Mouse (Mus musculus) small intestine, adult 2 months (tissue): ENCODE data around the gene Parvb. TPM values are rescaled to one million over a fixed set of nuclear protein-coding genes. Genes with fewer than 3 reads are reported as not detected.

Experiments used
- H3K27ac ChIP-seq: fragments of 200-500 bp; 2 replicates; pipeline ENCODE4 v1.5.1; 2012; ENCODE audit warnings: low read depth, low read length, control low read depth, inconsistent platforms; ENCODE audit not compliant: insufficient read depth
- H3K27me3 ChIP-seq: fragments of 200-500 bp; 2 replicates; pipeline ENCODE4 v1.6.1; 2012; ENCODE audit warnings: mild to moderate bottlenecking, moderate library complexity, low read length, inconsistent platforms; ENCODE audit not compliant: control insufficient read depth, insufficient read depth
- H3K36me3 ChIP-seq: fragments of 200-500 bp; 2 replicates; pipeline ENCODE4 v1.6.1; 2012; ENCODE audit warnings: mild to moderate bottlenecking, low read length, control low read depth, inconsistent platforms; ENCODE audit not compliant: control insufficient read depth, insufficient read depth
- H3K4me1 ChIP-seq: fragments of 200-500 bp; 2 replicates; pipeline ENCODE4 v1.6.1; 2012; ENCODE audit warnings: low read length, inconsistent platforms, mixed read lengths; ENCODE audit not compliant: control insufficient read depth, insufficient read depth, insufficient read length
- H3K4me3 ChIP-seq: fragments of 200-500 bp; 2 replicates; pipeline ENCODE4 v1.5.1; 2012; ENCODE audit warnings: low read depth, mild to moderate bottlenecking, control low read depth, inconsistent platforms, low read length, moderate library complexity
- CTCF ChIP-seq: fragments of 200-500 bp; IDR thresholded peaks from 2 replicates; pipeline ENCODE4 v1.5.1; 2012; ENCODE audit warnings: low read depth, mild to moderate bottlenecking, control low read depth, inconsistent platforms, low read length, moderate library complexity, mixed read lengths; ENCODE audit not compliant: insufficient replicate concordance, insufficient read length; ENCODE audit errors: extremely low read depth
- POLR2A ChIP-seq: fragments of 200-500 bp; IDR thresholded peaks from 2 replicates; pipeline ENCODE4 v1.6.1; 2012; ENCODE audit warnings: low read depth, mild to moderate bottlenecking, control low read depth, inconsistent platforms, low read length, moderate library complexity
- WGBS: fragments of 180-500 bp; shearing (Covaris S2); methylation state at CpG from one replicate; pipeline ENCODE4 v1.1.7; 2018; 5-methylcytosine and 5-hydroxymethylcytosine counted together
- polyA plus RNA-seq: library from polyadenylated mRNA; depleted of rRNA; stranded (reverse); fragments of >200 nt; gene quantifications from 2 replicates; pipeline ENCODE4 v1.2.3, GENCODE M21; 2012

The Parvb gene
- polyA plus RNA-seq, 1 experiment = 2.9 TPM

- peaks cover 16% of the 10 kb centered on the region for H3K36me3 ChIP-seq
- no peaks in the 10 kb centered on the region for H3K27me3 ChIP-seq
- H3K4me3 ChIP-seq = no peak overlapping the region
- H3K4me1 ChIP-seq = 0 out of 2 replicates have a peak, but pooled peaks cover 2% of the 10 kb centered on the region
- 18% methylated on average over 23 of the region's 23 CpGs for WGBS
- TF ChIP-seq POLR2A (no peak), CTCF (no peak)
- H3K27ac ChIP-seq = no peak overlapping the region
Measured at GRCm38 (mm10) chr15:84217969-84218782, 13.7 kb upstream of the Parvb start.

- H3K4me1 ChIP-seq = no peaks in the 10 kb centered on the region
- no peak overlapping the region for H3K4me3 ChIP-seq
- WGBS = 30% methylated on average over 9 of the region's 9 CpGs
- H3K27me3 ChIP-seq = no peaks in the 10 kb centered on the region
- no peak overlapping the region for H3K27ac ChIP-seq
- H3K36me3 ChIP-seq = peaks cover 11% of the 10 kb centered on the region
- TF ChIP-seq CTCF (no peak), POLR2A (no peak)
Measured at GRCm38 (mm10) chr15:84218783-84219271, 13.0 kb upstream of the Parvb start.

GRCm38 (mm10) chr15:84221539-84221938 lies 10.3 kb upstream of the Parvb start:
- Histone ChIP-seq H3K36me3 (no peaks in the 10 kb centered on the region), H3K4me3 (no peak overlapping the region), H3K27ac (no peak overlapping the region), H3K27me3 (no peaks in the 10 kb centered on the region), H3K4me1 (no peaks in the 10 kb centered on the region)
- WGBS = 62% methylated on average over 5 of the region's 5 CpGs
- TF ChIP-seq CTCF = no peak

- Histone ChIP-seq H3K27ac (no peak overlapping the region), H3K4me1 (no peaks in the 10 kb centered on the region), H3K27me3 (no peaks in the 10 kb centered on the region), H3K4me3 (no peak overlapping the region), H3K36me3 (no peaks in the 10 kb centered on the region)
- WGBS = 44% methylated on average over 6 of the region's 6 CpGs
- no peak for TF ChIP-seq CTCF
- no peak for TF ChIP-seq POLR2A
Measured at GRCm38 (mm10) chr15:84223423-84223822, 8.4 kb upstream of the Parvb start.

- TF ChIP-seq POLR2A = no peak
- no peak for TF ChIP-seq CTCF
Measured at GRCm38 (mm10) chr15:84224779-84225178, 7.1 kb upstream of the Parvb start.

GRCm38 (mm10) chr15:84226918-84227317 lies 4.9 kb upstream of the Parvb start:
- TF ChIP-seq POLR2A = no peak
- TF ChIP-seq CTCF = no peak
- H3K27me3 ChIP-seq = peaks cover 2% of the 10 kb centered on the region; the same call in 1 of the 2 replicates

More at GRCm38 (mm10) chr15:84224779-84225178, 7.1 kb upstream of the Parvb start:
- Histone ChIP-seq H3K27ac (no peak overlapping the region), H3K36me3 (no peaks in the 10 kb centered on the region), H3K4me3 (no peak overlapping the region), H3K27me3 (no peaks in the 10 kb centered on the region; the same call in 1 of the 2 replicates), H3K4me1 (no peaks in the 10 kb centered on the region)
- WGBS = 53% methylated on average over 10 of the region's 10 CpGs

GRCm38 (mm10) chr15:84230661-84231060 lies 1.2 kb upstream of the Parvb start:
- no peak for TF ChIP-seq CTCF
- no peak for TF ChIP-seq POLR2A
- Histone ChIP-seq H3K27me3 (peaks cover 4% of the 10 kb centered on the region), H3K4me3 (no peak overlapping the region), H3K36me3 (no peaks in the 10 kb centered on the region), H3K27ac (no peak overlapping the region), H3K4me1 (peaks cover 4% of the 10 kb centered on the region)
- WGBS = 22% methylated on average over 5 of the region's 5 CpGs

More at GRCm38 (mm10) chr15:84226918-84227317, 4.9 kb upstream of the Parvb start:
- H3K4me1 ChIP-seq = peaks cover under 1% of the 10 kb centered on the region; the same call in 1 of the 2 replicates
- WGBS = 88% methylated on average over 15 of the region's 15 CpGs
- no peak overlapping the region for H3K4me3 ChIP-seq
- no peaks in the 10 kb centered on the region for H3K36me3 ChIP-seq
- H3K27ac ChIP-seq = no peak overlapping the region
